Mouse (Mus musculus) brain, adult 2 months (tissue): Measurements from ENCODE around the gene Slc41a1.
"Not testable (repeated sequence)": the region's sequence is repeated elsewhere in the genome, so short reads cannot be mapped to it uniquely, and the experiment has no call there.

Source experiments
- DNase-seq: peaks from one replicate; pipeline ENCODE4 v3.0.0; 2011; ENCODE audit warnings: low read depth, low spot score

The Slc41a1 gene

GRCm38 (mm10) chr1:131827207-131827786, at the start of gene Slc41a1:
Gene Slc41a1, plus strand, starts transcription at chr1:131827493.
- DNase-seq = no peak

- DNase-seq = peak; percentile 30
Observed at GRCm38 (mm10) chr1:131794591-131794990, 32.7 kb upstream of the Slc41a1 start.

GRCm38 (mm10) chr1:131795171-131795570, 32.1 kb upstream of the Slc41a1 start:
- no peak for DNase-seq

GRCm38 (mm10) chr1:131797202-131797909, 29.9 kb upstream of the Slc41a1 start, which contains the start of gene Pm20d1:
Gene Pm20d1, plus strand, starts transcription at chr1:131797381.
- peak; percentile 5 for DNase-seq

- no peak for DNase-seq
Observed at GRCm38 (mm10) chr1:131800001-131800400, 27.3 kb upstream of the Slc41a1 start.

- no peak for DNase-seq
Observed at GRCm38 (mm10) chr1:131801071-131801470, 26.2 kb upstream of the Slc41a1 start.

GRCm38 (mm10) chr1:131802652-131803051, 24.6 kb upstream of the Slc41a1 start:
- no peak for DNase-seq

GRCm38 (mm10) chr1:131804166-131804565, 23.1 kb upstream of the Slc41a1 start:
- no peak for DNase-seq

- no peak for DNase-seq
Observed at GRCm38 (mm10) chr1:131808986-131809385, 18.3 kb upstream of the Slc41a1 start.

GRCm38 (mm10) chr1:131809651-131810050, 17.6 kb upstream of the Slc41a1 start:
- no peak for DNase-seq

GRCm38 (mm10) chr1:131811393-131811792, 15.9 kb upstream of the Slc41a1 start:
- DNase-seq = no peak

- DNase-seq = no peak
Observed at GRCm38 (mm10) chr1:131812006-131812405, 15.3 kb upstream of the Slc41a1 start.

GRCm38 (mm10) chr1:131812631-131813295, 14.5 kb upstream of the Slc41a1 start:
- no peak for DNase-seq

GRCm38 (mm10) chr1:131813731-131814130, 13.6 kb upstream of the Slc41a1 start:
- no peak for DNase-seq

GRCm38 (mm10) chr1:131814191-131814590, 13.1 kb upstream of the Slc41a1 start:
- no peak for DNase-seq

GRCm38 (mm10) chr1:131816886-131817285, 10.4 kb upstream of the Slc41a1 start:
- no peak for DNase-seq

GRCm38 (mm10) chr1:131820353-131820752, 6.9 kb upstream of the Slc41a1 start:
- not testable (repeated sequence) for DNase-seq

GRCm38 (mm10) chr1:131820887-131821328, 6.4 kb upstream of the Slc41a1 start:
- DNase-seq = peak; percentile 84

GRCm38 (mm10) chr1:131822292-131822691, 5.0 kb upstream of the Slc41a1 start:
- DNase-seq = no peak

- DNase-seq = no peak
Observed at GRCm38 (mm10) chr1:131822856-131823492, 4.3 kb upstream of the Slc41a1 start.

- peak; percentile 78 for DNase-seq
Observed at GRCm38 (mm10) chr1:131823563-131823962, 3.7 kb upstream of the Slc41a1 start.

- no peak for DNase-seq
Observed at GRCm38 (mm10) chr1:131824528-131825181, 2.6 kb upstream of the Slc41a1 start.
